Mouse (Mus musculus) spleen, postnatal 4 days (tissue): ENCODE measurements around the gene Eri3.

Experiments
- DNase-seq, 2 experiments: peaks; one replicate each; pipeline ENCODE4 v3.0.0; 2022; ENCODE audit warnings: low spot score in 2 of 2

The Eri3 gene

GRCm38 (mm10) chr4:117577579-117577978 is 27.4 kb downstream of the Eri3 start:
- no peak for DNase-seq

GRCm38 (mm10) chr4:117581626-117582025 is 31.5 kb downstream of the Eri3 start:
- DNase-seq = no peak

GRCm38 (mm10) chr4:117585995-117586394 is 35.8 kb downstream of the Eri3 start:
- no peak for DNase-seq

DNA sequence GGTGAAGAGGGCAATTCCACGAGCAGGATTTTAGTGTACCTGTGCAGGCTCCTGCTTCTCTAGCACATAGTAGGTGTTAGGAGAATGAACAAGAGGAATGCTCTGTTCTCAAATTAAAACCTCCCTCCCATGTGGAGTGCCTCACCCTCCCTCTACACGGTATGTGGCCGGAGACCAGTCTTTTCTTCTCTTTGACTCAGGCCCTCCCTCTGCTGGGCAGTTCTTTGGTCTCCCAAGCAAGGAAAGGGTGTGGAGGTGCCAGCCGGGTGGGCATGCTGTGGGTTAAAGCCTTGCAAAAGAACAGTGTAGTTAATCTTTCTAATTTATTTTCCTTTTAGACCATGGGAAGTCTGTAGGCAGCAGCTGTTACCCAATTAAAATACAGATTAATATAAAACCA is 37.3 kb downstream of the Eri3 start:
- DNase-seq = no peak

- DNase-seq = no peak
Measured at GRCm38 (mm10) chr4:117589081-117589660, 39.0 kb downstream of the Eri3 start.

- DNase-seq = no peak
Measured at GRCm38 (mm10) chr4:117590781-117591180, 40.6 kb downstream of the Eri3 start.

DNA sequence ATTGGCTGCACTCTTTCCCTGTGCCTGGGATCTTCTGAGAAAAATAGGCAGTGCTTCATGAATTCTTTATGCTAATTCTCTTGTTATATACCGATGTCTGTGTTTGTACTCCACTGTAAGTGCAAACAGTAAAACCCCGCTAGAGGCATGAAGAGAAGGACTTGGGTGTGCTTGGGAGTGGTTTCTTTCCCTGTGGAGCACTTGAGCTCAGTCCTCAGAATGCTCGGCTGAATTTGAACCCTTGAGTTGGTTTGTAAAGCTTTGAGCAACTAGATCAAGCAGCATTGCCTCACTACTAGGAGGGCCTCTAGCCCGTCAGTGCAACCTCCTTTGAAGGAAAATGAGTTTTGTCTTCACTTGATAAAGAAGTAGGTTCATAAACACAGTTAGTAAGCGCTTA is 42.0 kb downstream of the Eri3 start:
- no peak for DNase-seq

GRCm38 (mm10) chr4:117595293-117595692 is 45.1 kb downstream of the Eri3 start:
- no peak for DNase-seq

DNA sequence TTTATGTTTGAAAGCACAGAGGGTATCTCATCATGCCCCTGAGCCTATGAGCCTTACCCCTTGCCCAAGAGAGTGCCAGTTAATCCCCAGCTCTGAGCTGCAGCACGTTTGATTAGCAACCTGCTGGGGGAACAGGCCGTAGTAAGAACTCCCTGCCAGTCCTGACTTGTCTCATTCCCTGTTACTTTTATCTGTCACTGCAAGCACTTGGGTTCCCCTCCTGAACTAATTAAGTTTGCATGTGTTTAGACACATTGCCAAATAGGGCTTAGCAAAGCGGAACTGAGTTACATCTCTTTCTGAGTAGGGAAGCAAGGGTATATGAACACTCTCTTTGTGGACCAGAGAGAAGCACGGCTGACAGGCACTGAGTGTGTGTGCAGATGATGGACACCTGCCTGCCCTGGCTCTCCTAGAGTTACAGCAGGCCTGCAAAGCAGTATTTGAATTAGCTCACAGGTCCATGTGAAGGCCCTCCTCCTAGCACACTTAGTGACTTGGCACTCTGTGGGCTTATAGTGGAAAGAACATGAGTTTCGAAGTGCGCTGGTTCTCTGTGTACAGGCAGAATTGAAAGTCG is 49.9 kb downstream of the Eri3 start:
- DNase-seq = no peak

DNA sequence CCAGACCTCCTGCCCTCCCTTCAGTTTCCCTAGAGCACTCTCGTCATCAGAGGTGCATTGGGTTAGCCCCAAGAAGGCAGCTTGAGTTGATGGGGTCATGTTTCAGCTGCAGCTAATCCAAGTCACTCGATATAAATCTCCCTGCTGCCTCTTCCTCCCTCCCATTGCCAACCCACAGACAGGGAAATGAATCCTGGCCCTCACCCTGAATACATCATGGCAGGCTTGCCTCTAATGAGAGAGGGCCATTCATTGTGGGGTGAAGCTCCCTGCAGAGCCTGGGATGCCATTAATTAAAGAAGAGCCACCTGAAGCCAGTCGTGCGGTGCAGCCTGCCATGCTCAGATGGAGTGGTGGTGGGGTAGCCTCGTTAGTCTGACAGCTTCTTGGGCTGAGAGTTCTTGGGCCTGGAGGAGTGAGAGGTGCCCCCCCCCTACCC is 51.2 kb downstream of the Eri3 start:
- DNase-seq = no peak

DNA sequence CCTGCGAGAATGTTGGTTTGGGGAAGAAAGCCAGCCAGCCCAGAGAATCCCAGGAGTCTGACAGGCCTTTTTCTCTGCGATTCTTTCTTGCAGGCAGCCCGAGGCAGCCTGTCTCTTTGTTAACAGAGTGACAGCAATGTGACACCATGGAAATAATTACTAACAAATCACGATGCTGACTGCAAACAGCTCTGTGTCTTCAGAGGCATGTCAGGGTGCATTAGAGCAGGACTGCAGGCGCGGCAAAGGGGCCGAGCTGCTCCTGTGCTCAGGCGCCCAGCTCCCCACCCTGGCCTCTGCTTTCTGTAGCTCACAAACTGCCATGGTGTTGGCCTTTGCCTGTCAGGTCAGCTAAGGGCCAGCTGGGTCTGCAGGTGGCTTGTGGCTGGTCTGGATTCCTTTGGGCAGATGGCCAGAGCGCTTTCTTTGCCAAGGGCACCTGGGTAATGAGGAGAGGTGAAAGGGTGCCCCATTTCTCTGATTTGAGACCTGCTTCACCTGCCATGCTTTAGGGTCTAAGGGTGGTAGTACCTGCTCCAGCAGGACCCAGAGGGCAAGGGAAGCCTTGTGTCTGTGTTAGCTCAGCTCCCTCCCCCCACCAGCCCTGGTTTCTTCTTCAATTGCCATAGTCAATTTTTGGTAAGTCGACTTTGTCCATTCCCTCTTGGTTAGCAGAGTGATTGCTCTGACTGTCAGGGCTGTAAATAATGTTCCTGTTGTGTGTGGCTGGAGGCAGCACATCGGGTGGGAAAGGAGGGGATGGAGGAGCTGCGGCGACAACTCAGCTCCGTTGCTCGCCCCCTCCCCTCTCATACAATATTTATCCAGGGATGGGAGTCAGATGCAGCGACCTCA is 55.2 kb downstream of the Eri3 start:
- DNase-seq = no peak

DNA sequence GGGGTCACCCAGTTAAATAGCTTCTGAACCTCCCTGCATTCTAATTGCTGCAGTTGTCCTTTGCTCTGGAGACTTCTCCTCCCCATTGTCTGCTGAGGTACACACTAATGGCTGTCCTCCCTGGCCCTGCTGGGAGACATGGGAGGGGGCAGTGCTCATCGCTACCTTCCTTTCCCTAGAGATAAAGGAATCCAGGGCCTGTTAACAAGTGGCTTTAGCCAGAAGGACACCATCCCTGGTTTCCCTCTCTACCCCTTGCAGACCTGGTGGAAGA is 55.7 kb downstream of the Eri3 start:
- no peak for DNase-seq

GRCm38 (mm10) chr4:117606831-117607610 is 56.9 kb downstream of the Eri3 start:
- DNase-seq = no peak

- DNase-seq = no peak
Measured at GRCm38 (mm10) chr4:117608265-117608664, 58.1 kb downstream of the Eri3 start.

- DNase-seq = no peak
Measured at GRCm38 (mm10) chr4:117609371-117610039, 59.3 kb downstream of the Eri3 start.

- no peak for DNase-seq
Measured at GRCm38 (mm10) chr4:117611385-117611784, 61.2 kb downstream of the Eri3 start.

- no peak for DNase-seq
Measured at GRCm38 (mm10) chr4:117611814-117612213, 61.6 kb downstream of the Eri3 start.

DNA sequence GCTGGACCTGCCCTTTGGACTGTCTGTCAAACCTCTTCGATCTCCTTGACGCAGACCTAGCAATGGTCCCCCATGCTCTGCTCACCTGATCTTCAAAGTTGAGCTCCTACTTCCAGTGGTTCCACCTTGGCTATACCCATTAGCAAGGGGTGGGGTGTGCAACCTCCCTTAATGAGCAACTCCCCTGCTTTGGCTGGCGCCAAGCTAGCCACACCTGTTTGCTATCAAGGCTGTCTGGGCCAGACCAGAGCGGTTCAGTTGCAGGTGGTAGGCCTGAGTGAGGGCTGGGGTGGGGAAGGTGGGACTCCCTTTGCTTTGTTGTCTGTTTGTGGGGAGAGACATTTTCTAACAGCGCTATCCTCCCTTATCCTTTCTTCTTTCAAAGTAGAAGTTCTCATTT is 62.5 kb downstream of the Eri3 start:
- no peak for DNase-seq

DNA sequence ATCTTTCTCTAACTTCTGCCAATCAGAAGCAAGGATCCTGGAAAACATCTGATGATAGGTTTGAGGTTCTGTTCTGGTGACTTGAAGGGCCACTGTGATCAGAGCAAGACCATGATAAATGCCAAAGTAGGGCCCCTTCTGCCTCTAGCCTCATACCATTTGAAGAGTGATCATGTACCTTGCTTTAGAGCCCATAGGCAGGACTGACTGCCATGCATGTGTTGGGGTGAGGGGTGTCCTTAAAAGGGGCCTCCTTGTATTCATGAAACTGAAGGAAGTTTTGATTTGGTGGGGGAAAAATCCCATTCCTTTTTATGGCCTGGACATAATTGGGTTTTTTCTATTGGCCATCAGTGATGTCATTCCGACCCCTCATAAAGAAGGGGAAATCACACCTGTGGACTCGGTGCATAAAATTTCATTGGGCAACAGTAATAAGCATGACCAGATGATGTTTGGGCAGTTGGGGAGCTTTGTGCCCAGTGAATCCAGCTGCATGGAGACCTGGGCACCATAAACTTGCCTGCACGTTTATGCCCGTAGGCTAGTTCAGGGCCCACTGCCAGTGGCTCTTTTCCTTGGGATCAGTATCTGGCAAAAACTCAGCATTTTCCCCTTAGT is 63.1 kb downstream of the Eri3 start:
- DNase-seq = no peak

DNA sequence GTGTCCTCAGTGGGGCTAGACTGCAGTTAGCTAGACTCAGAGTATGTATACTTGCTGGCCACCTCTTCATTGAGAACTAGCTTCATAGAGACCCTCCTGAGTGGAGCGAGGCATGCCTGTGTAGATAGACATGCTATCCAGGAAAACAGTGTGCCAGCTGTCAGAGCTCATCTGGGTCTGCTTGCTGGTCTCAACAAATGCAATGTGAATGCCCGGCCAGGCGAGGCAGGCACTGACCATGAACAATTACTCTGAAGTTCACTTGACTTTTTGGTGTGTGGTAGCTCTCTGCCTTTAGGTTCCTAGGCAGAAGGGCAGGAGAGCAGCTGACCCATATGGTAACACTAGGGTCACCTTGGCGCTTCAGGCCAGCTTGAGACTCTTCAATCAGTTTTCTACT is 66.4 kb downstream of the Eri3 start:
- DNase-seq = no peak

DNA sequence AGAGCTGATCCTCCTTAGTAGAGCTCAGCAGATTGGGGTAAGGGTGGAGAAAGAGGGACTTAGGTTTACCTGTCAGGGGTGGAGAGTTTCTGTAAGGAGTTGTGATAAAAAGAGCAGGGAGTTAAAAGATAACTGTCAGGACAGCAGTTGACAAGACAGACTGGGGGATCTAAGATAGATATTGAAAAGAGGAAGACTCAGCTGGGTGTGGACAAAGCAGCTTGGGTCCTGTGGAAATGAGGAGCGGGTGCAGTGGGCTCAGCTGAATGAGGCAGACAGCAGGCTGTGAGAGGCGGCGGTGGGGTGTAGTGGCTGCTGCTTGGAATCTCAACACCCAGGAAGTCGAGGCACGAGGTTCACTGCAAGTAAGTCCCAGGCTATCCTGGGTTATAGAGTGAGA is 72.1 kb downstream of the Eri3 start:
- no peak for DNase-seq

DNA sequence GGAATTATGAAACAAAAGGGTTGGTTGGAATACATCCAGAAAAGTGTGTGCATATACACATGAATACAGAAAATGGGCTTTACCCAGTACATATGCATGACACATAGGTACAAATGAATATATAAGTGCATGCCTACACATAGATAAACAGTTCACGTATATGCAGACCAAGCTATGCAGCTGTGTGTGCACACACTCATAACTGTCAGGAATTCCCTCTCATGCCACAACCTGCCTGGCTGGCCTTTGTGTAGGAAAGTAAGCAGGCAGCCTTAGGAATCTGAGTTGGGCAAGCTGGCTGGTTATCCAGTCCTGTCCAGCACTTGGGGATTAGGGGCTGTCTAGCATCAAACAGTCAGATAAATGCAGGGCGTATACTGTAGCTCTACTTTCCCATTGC is 72.9 kb downstream of the Eri3 start:
- no peak for DNase-seq
